Mouse (Mus musculus): ENCODE measurements around the gene Gigyf2.

DNA sequence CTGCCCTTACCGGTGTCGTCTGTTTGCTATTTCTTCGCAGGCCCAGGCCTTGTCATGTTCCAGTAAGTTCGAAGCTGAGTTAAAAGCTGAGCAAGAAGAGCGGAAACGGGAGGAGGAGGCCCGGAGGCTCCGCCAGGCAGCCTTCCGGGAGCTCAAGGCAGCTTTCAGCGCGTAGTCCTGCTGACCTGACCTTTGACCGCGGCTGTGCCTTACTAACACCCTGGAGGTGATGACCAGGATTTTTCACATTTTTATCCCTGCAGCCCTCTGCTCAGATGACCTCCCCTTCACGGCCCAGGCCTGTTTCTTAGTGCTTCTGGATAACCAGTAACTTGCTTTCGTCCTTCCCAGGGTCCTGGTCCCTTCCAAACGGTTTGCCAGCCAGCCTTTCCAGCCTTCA lies 17.2 kb upstream of the Gigyf2 start:
- TF ChIP-seq EP300 (IDR thresholded peaks at IDR 0.05; ENCODE audit: low read depth) (no peak), CTCF (IDR thresholded peaks at IDR 0.05; ENCODE audit: low read depth) (no peak)
